9 mouse cellular contexts compared by ENCODE assay signal in genomic region chrX:7728922-7729265, GRCm38 (mm10). TPM values are rescaled to one million over a fixed set of nuclear protein-coding genes. Genes with fewer than 3 reads are reported as not detected.
DNase-seq lines count a peak whose midpoint lies in the region; ATAC-seq and TF ChIP-seq lines count a peak whose summit lies in the region.
"Had no signal": no experiment of that assay in that cellular context is flagged by ENCODE, and none has a peak within 500 bp of the region (broad histone marks: within the 10 kb centered on the region; RNA-seq: fewer than 3 reads in every experiment).

No protein-coding gene starts in this region.

- H3K27ac ChIP-seq in gastrocnemius, adult 2 months, result peak overlapping the region; percentile 77
- H3K27ac ChIP-seq in forebrain, embryonic 13.5 days, result no peak overlapping the region
- no peak overlapping the region for H3K27ac ChIP-seq in liver, embryonic 13.5 days

- H3ac ChIP-seq in C2C12 (ENCODE audit: control insufficient read depth, insufficient read length, low read depth), result peak overlapping the region; percentile 76

- H3K79me2 ChIP-seq in C2C12 (ENCODE audit: control insufficient read depth, insufficient read depth), result no peaks in the 10 kb centered on the region

- peak overlapping the region; percentile 63 for H3K4me2 ChIP-seq in forebrain, embryonic 13.5 days
- peak overlapping the region; percentile 66 for H3K4me2 ChIP-seq in liver, embryonic 13.5 days

- no peak; the same call in 1 of the 2 replicates for ATAC-seq in forebrain, embryonic 13.5 days
- no peak for ATAC-seq in liver, embryonic 13.5 days (ENCODE audit: low read depth)
- ATAC-seq in megakaryocyte progenitor cell, adult 5-6 weeks (replicated peaks; ENCODE audit: poor library complexity), result no peak

- H3K36me3 ChIP-seq in C2C12 (ENCODE audit: control insufficient read depth, insufficient read depth), result no peaks in the 10 kb centered on the region
- H3K36me3 ChIP-seq in forebrain, embryonic 13.5 days (ENCODE audit: poor library complexity, severe bottlenecking), result peaks cover 30% of the 10 kb centered on the region
- H3K36me3 ChIP-seq in liver, embryonic 13.5 days, result peaks cover 30% of the 10 kb centered on the region

- no peak for DNase-seq in gastrocnemius, adult 2 months
- DNase-seq in gastrocnemius, adult 18-20 months (ENCODE audit: low spot score), result no peak
- DNase-seq in liver, embryonic 13.5 days, result no peak
- DNase-seq in left cerebral cortex, postnatal 14 days (ENCODE audit: low spot score in 2 of 2), result no peak
- DNase-seq in frontal cortex, postnatal 25 days (ENCODE audit: low spot score in 2 of 2), result no peak
- DNase-seq: lung, adult 2 months had no signal

- intact Hi-C loops in gastrocnemius, adult 2 months (cut with DNase I), result no loop called here
- intact Hi-C loops in left cerebral cortex, postnatal 14 days (cut with DNase I), result no loop called here

- H3K79me3 ChIP-seq in C2C12 (ENCODE audit: low read depth), result no peaks in the 10 kb centered on the region

- 18% methylated on average over 4 of the region's 4 CpGs for WGBS in forebrain, embryonic 13.5 days
- WGBS in liver, embryonic 13.5 days (ENCODE audit: insufficient replicate concordance), result 18% methylated on average over 4 of the region's 4 CpGs

- H3K9ac ChIP-seq in forebrain, embryonic 13.5 days, result peak overlapping the region; percentile 62
- H3K9ac ChIP-seq in liver, embryonic 13.5 days, result 0 out of 2 replicates have a peak overlapping the region, but pooled peaks have one; percentile 31

- no peak for TF ChIP-seq CTCF in gastrocnemius, adult 2 months (IDR thresholded peaks at IDR 0.05)
- TF ChIP-seq CTCF in C2C12 (IDR thresholded peaks at IDR 0.05; ENCODE audit: control insufficient read depth, insufficient read depth, insufficient read length), result no peak

- no peaks in the 10 kb centered on the region for H3K27me3 ChIP-seq in C2C12 (ENCODE audit: control insufficient read depth, insufficient read depth, insufficient read length)
- no peaks in the 10 kb centered on the region for H3K27me3 ChIP-seq in forebrain, embryonic 13.5 days
- no peaks in the 10 kb centered on the region for H3K27me3 ChIP-seq in liver, embryonic 13.5 days

- H3K9me3 ChIP-seq in forebrain, embryonic 13.5 days (replicated peaks), result no peaks in the 10 kb centered on the region
- H3K9me3 ChIP-seq in liver, embryonic 13.5 days (replicated peaks), result no peaks in the 10 kb centered on the region

- peaks cover 13% of the 10 kb centered on the region; the same call in 1 of the 2 replicates for H3K4me1 ChIP-seq in forebrain, embryonic 13.5 days
- peaks cover 17% of the 10 kb centered on the region for H3K4me1 ChIP-seq in liver, embryonic 13.5 days (replicated peaks)

- peak overlapping the region; percentile 71 for H3K4me3 ChIP-seq in gastrocnemius, adult 2 months
- peak overlapping the region; percentile 45 for H3K4me3 ChIP-seq in C2C12 (ENCODE audit: insufficient read depth, poor library complexity, severe bottlenecking)
- peak overlapping the region; percentile 48 for H3K4me3 ChIP-seq in forebrain, embryonic 13.5 days
- H3K4me3 ChIP-seq in liver, embryonic 13.5 days (replicated peaks), result peak overlapping the region; percentile 49

TF ChIP-seq in C2C12, 6 proteins besides CTCF, POLR2A, EP300 and RAD21:
- TF ChIP-seq CEBPB (IDR thresholded peaks at IDR 0.05; ENCODE audit: low read depth) (no peak), MYOD1 (IDR thresholded peaks at IDR 0.05; ENCODE audit: control insufficient read depth, insufficient read length, low read depth) (no peak), MAX (IDR thresholded peaks at IDR 0.05) (no peak), MYOG (IDR thresholded peaks at IDR 0.05; ENCODE audit: control insufficient read depth, extremely low read depth, insufficient read length) (no peak), USF1 (IDR thresholded peaks at IDR 0.05; ENCODE audit: low read depth) (no peak), FOSL1 (IDR thresholded peaks at IDR 0.05; ENCODE audit: insufficient read depth, low read length, poor library complexity, severe bottlenecking) (no peak)

RNA-seq across cellular contexts. Expression of gene Praf2, which starts 0.7 kb away (rescaled TPM):
- total RNA-seq in gastrocnemius, adult 2 months (2021), result 1 to 10 TPM; 3.3 to 6.7 TPM
- 1 to 10 TPM; 5.0 to 5.6 TPM for total RNA-seq in gastrocnemius, adult 18-20 months (2021)
- polyA plus RNA-seq in C2C12 (2012; fragmentation: generic; extraction: Trizol), result 93.9 TPM
- 91.9 and 93.3 TPM in 2 replicates for polyA plus RNA-seq in forebrain, embryonic 13.5 days (2015; fragmentation: Nextera tagmentation; extraction: Ambion mirVana)
- polyA plus RNA-seq in liver, embryonic 13.5 days (2015; fragmentation: Nextera tagmentation; extraction: Ambion mirVana), result 8.3 and 9.1 TPM in 2 replicates
- total RNA-seq in megakaryocyte progenitor cell, adult 5-6 weeks (2015), result 11.1 and 15.3 TPM in 2 replicates
- 3.4 and 4.9 TPM in 2 replicates for total RNA-seq in megakaryocyte progenitor cell, adult 5-6 weeks (2017)
- 100 to 1,000 TPM; 102 to 110 TPM for total RNA-seq in left cerebral cortex, postnatal 14 days (2021)

RNA-seq across cellular contexts. Expression of gene Gm45208, which starts 6.8 kb away (rescaled TPM):
- not detected for total RNA-seq in gastrocnemius, adult 2 months (2021)
- total RNA-seq in gastrocnemius, adult 18-20 months (2021), result under 1 TPM in 1 of 2 experiments, not detected in 1; 0.45 TPM
- 0.22 TPM for polyA plus RNA-seq in C2C12 (2012; fragmentation: generic; extraction: Trizol)
- 0.53 and 0.67 TPM in 2 replicates for polyA plus RNA-seq in forebrain, embryonic 13.5 days (2015; fragmentation: Nextera tagmentation; extraction: Ambion mirVana)
- 0.25 TPM in 1 of 2 replicates, not detected in the other for polyA plus RNA-seq in liver, embryonic 13.5 days (2015; fragmentation: Nextera tagmentation; extraction: Ambion mirVana)
- total RNA-seq in megakaryocyte progenitor cell, adult 5-6 weeks (2015), result 0.59 TPM in 1 of 2 replicates, not detected in the other
- not detected in 2 replicates for total RNA-seq in megakaryocyte progenitor cell, adult 5-6 weeks (2017)
- total RNA-seq in left cerebral cortex, postnatal 14 days (2021), result not detected

RNA-seq across cellular contexts. Expression of gene Wdr45, which starts 14.8 kb away (rescaled TPM):
- 10 to 100 TPM; 31.1 to 37.6 TPM for total RNA-seq in gastrocnemius, adult 2 months (2021)
- total RNA-seq in gastrocnemius, adult 18-20 months (2021), result 10 to 100 TPM; 32.4 to 37.1 TPM
- polyA plus RNA-seq in C2C12 (2012; fragmentation: generic; extraction: Trizol), result 18.4 TPM
- 29.0 and 33.6 TPM in 2 replicates for polyA plus RNA-seq in forebrain, embryonic 13.5 days (2015; fragmentation: Nextera tagmentation; extraction: Ambion mirVana)
- 13.3 and 15.2 TPM in 2 replicates for polyA plus RNA-seq in liver, embryonic 13.5 days (2015; fragmentation: Nextera tagmentation; extraction: Ambion mirVana)
- total RNA-seq in megakaryocyte progenitor cell, adult 5-6 weeks (2015), result 27.3 and 39.9 TPM in 2 replicates
- total RNA-seq in megakaryocyte progenitor cell, adult 5-6 weeks (2017), result 18.4 and 21.7 TPM in 2 replicates
- 10 to 100 TPM; 44.9 to 53.6 TPM for total RNA-seq in left cerebral cortex, postnatal 14 days (2021)

RNA-seq across cellular contexts. Expression of gene Ccdc120, which starts 21.8 kb away (rescaled TPM):
- total RNA-seq in gastrocnemius, adult 2 months (2021), result under 1 TPM; 0.28 to 0.75 TPM
- total RNA-seq in gastrocnemius, adult 18-20 months (2021), result under 1 TPM; 0.34 to 0.50 TPM
- 9.4 TPM for polyA plus RNA-seq in C2C12 (2012; fragmentation: generic; extraction: Trizol)
- 30.4 and 33.8 TPM in 2 replicates for polyA plus RNA-seq in forebrain, embryonic 13.5 days (2015; fragmentation: Nextera tagmentation; extraction: Ambion mirVana)
- polyA plus RNA-seq in liver, embryonic 13.5 days (2015; fragmentation: Nextera tagmentation; extraction: Ambion mirVana), result 1.7 TPM in 2 replicates
- 0.88 and 1.2 TPM in 2 replicates for total RNA-seq in megakaryocyte progenitor cell, adult 5-6 weeks (2015)
- 0.33 and 1.1 TPM in 2 replicates for total RNA-seq in megakaryocyte progenitor cell, adult 5-6 weeks (2017)
- 10 to 100 TPM; 23.1 to 23.8 TPM for total RNA-seq in left cerebral cortex, postnatal 14 days (2021)

RNA-seq across cellular contexts. Expression of gene Gpkow, which starts 32.0 kb away (rescaled TPM):
- total RNA-seq in gastrocnemius, adult 2 months (2021), result 10 to 100 TPM; 12.5 to 15.3 TPM
- 10 to 100 TPM; 14.3 to 15.0 TPM for total RNA-seq in gastrocnemius, adult 18-20 months (2021)
- 15.7 TPM for polyA plus RNA-seq in C2C12 (2012; fragmentation: generic; extraction: Trizol)
- polyA plus RNA-seq in forebrain, embryonic 13.5 days (2015; fragmentation: Nextera tagmentation; extraction: Ambion mirVana), result 44.1 and 47.7 TPM in 2 replicates
- polyA plus RNA-seq in liver, embryonic 13.5 days (2015; fragmentation: Nextera tagmentation; extraction: Ambion mirVana), result 15.0 and 17.7 TPM in 2 replicates
- 26.8 and 28.2 TPM in 2 replicates for total RNA-seq in megakaryocyte progenitor cell, adult 5-6 weeks (2015)
- 19.2 and 24.4 TPM in 2 replicates for total RNA-seq in megakaryocyte progenitor cell, adult 5-6 weeks (2017)
- total RNA-seq in left cerebral cortex, postnatal 14 days (2021), result 10 to 100 TPM; 33.7 to 34.6 TPM

Comparison
In these comparisons a context has a peak if more than half of its experiments do, and no peak if none do; other contexts are left out.
1. RNA of gene Praf2, which starts 0.7 kb away (total RNA-seq): 102 to 110 TPM in left cerebral cortex, postnatal 14 days; 3.4 to 15.3 TPM in megakaryocyte progenitor cell, adult 5-6 weeks, 3.3 to 6.7 TPM in gastrocnemius, adult 2 months and 5.0 to 5.6 TPM in gastrocnemius, adult 18-20 months; every median in the first group is over 4 times any median in the second.
2. Peak in every context shown above with its lines, with median percentiles within 50 percentile points of each other: H3K4me3 ChIP-seq.